Comparison of ENCODE assay signal across 20 mouse cellular contexts in genomic region chr8:48439491-48439890, GRCm38 (mm10).
DNase-seq lines count a peak whose midpoint lies in the region; ATAC-seq and TF ChIP-seq lines count a peak whose summit lies in the region.
"Had no signal": no experiment of that assay in that cellular context is flagged by ENCODE, and none has a peak within 500 bp of the region (broad histone marks: within the 10 kb centered on the region; RNA-seq: fewer than 3 reads in every experiment).

No protein-coding gene starts in this region.

- no peaks in the 10 kb centered on the region for H3K27me3 ChIP-seq in kidney, postnatal 0 days (ENCODE audit: insufficient read depth, low read length)
- H3K27me3 ChIP-seq in kidney, adult 2 months (replicated peaks; ENCODE audit: control insufficient read depth, insufficient read depth, low read length), result no peaks in the 10 kb centered on the region
- H3K27me3 ChIP-seq in testis, adult 2 months (ENCODE audit: control insufficient read depth, insufficient read depth, low read length), result no peaks in the 10 kb centered on the region
- H3K27me3 ChIP-seq: hindbrain, embryonic 12.5 days; hindbrain, embryonic 15.5 days had no signal

- no peaks in the 10 kb centered on the region for H3K9me3 ChIP-seq in kidney, postnatal 0 days (replicated peaks; ENCODE audit: low read length)
- H3K9me3 ChIP-seq: forebrain, embryonic 10.5 days; hindbrain, embryonic 12.5 days; hindbrain, embryonic 15.5 days had no signal

- no peaks in the 10 kb centered on the region for H3K4me1 ChIP-seq in kidney, postnatal 0 days (replicated peaks; ENCODE audit: insufficient read depth, low read length)
- no peaks in the 10 kb centered on the region for H3K4me1 ChIP-seq in kidney, adult 2 months (ENCODE audit: control insufficient read depth, insufficient read depth, low read length)
- no peaks in the 10 kb centered on the region for H3K4me1 ChIP-seq in testis, adult 2 months (ENCODE audit: control insufficient read depth, insufficient read depth, low read length)

- H3K4me2 ChIP-seq in kidney, postnatal 0 days (ENCODE audit: low read length), result no peak overlapping the region
- H3K4me2 ChIP-seq: heart, embryonic 11.5 days; hindbrain, embryonic 12.5 days; hindbrain, embryonic 15.5 days had no signal

- no peak overlapping the region for H3K27ac ChIP-seq in kidney, postnatal 0 days
- H3K27ac ChIP-seq in kidney, adult 2 months (ENCODE audit: insufficient read depth, low read depth, low read length), result no peak overlapping the region
- no peak overlapping the region; the same call in 1 of the 2 replicates for H3K27ac ChIP-seq in testis, adult 2 months (ENCODE audit: control insufficient read depth, insufficient read depth, low read depth, low read length)
- H3K27ac ChIP-seq: forebrain, embryonic 10.5 days; gastrocnemius, adult 2 months; hindbrain, embryonic 12.5 days; hindbrain, embryonic 15.5 days had no signal

- 69% methylated on average over 12 of the region's 12 CpGs for WGBS in kidney, postnatal 0 days
- WGBS in kidney, adult 2 months, result 81% methylated on average over 12 of the region's 12 CpGs

- H3K9ac ChIP-seq in kidney, postnatal 0 days (ENCODE audit: low read depth, low read length), result no peak overlapping the region
- H3K9ac ChIP-seq: forebrain, postnatal 0 days; hindbrain, embryonic 12.5 days; hindbrain, embryonic 15.5 days had no signal

- H3K36me3 ChIP-seq in kidney, postnatal 0 days (ENCODE audit: insufficient read depth, low read length), result no peaks in the 10 kb centered on the region
- no peaks in the 10 kb centered on the region for H3K36me3 ChIP-seq in kidney, adult 2 months (ENCODE audit: control insufficient read depth, insufficient read depth, low read length)
- no peaks in the 10 kb centered on the region for H3K36me3 ChIP-seq in testis, adult 2 months (ENCODE audit: control insufficient read depth, insufficient read depth, low read length)
- H3K36me3 ChIP-seq: hindbrain, embryonic 12.5 days; hindbrain, embryonic 15.5 days had no signal

- no peak for ATAC-seq in kidney, postnatal 0 days (replicated peaks; ENCODE audit: low FRiP score, low read depth)
- ATAC-seq: CD4-positive, CD25-positive, alpha-beta regulatory T cell, adult 4 months; forebrain, embryonic 14.5 days had no signal

- H3K4me3 ChIP-seq in kidney, postnatal 0 days (replicated peaks; ENCODE audit: low read depth, low read length), result no peak overlapping the region
- H3K4me3 ChIP-seq in kidney, adult 2 months (ENCODE audit: insufficient read depth, low read depth, low read length), result no peak overlapping the region
- H3K4me3 ChIP-seq in testis, adult 2 months (ENCODE audit: control insufficient read depth, low read depth, low read length), result peak overlapping the region; percentile 70
- H3K4me3 ChIP-seq: forebrain, embryonic 10.5 days; gastrocnemius, adult 2 months; hindbrain, embryonic 12.5 days; hindbrain, embryonic 15.5 days had no signal

- no peak for TF ChIP-seq CTCF in kidney, postnatal 0 days (IDR thresholded peaks at IDR 0.05; ENCODE audit: low read depth)
- no peak for TF ChIP-seq CTCF in kidney, adult 2 months (conservative IDR thresholded peaks at IDR 0.05; ENCODE audit: insufficient read depth, insufficient read length, low read depth, low read length)
- TF ChIP-seq CTCF in testis, adult 2 months (IDR thresholded peaks at IDR 0.05; ENCODE audit: control insufficient read depth, insufficient read depth, insufficient replicate concordance, low read depth, low read length), result no peak

- DNase-seq in kidney, postnatal 0 days (ENCODE audit: low spot score), result peak; percentile 60
- DNase-seq in kidney, adult 2 months, result no peak
- no peak for DNase-seq in testis, postnatal 10 days (ENCODE audit: low spot score)
- DNase-seq in ZHBTc4 (ENCODE audit: low read depth, low spot score), result peak; percentile 23
- no peak for DNase-seq in cerebellum, adult 9-10 months
- DNase-seq: adrenal gland, adult 2 months; adrenal gland, postnatal 14 days; cerebellum, adult 11 months; cerebellum, adult 2 months; cerebellum, postnatal 14 days; forebrain, postnatal 0 days; gastrocnemius, adult 2 months; gastrocnemius, postnatal 14 days had no signal

- TF ChIP-seq POLR2A in kidney, adult 2 months (IDR thresholded peaks at IDR 0.05; ENCODE audit: low read depth, low read length), result no peak
- no peak for TF ChIP-seq POLR2A in testis, adult 2 months (IDR thresholded peaks at IDR 0.05; ENCODE audit: control insufficient read depth, low read depth, low read length)

Comparison
In these comparisons a context has a peak if more than half of its experiments do, and no peak if none do; other contexts are left out.
1. DNase-seq: peak in kidney, postnatal 0 days (single experiment) and ZHBTc4 (single experiment); none in kidney, adult 2 months (single experiment), testis, postnatal 10 days (single experiment) and cerebellum, adult 9-10 months (single experiment).